Mouse (Mus musculus) kidney, postnatal 0 days (tissue): ENCODE measurements around the gene Dcx. TPM values are rescaled to one million over a fixed set of nuclear protein-coding genes. Genes with fewer than 3 reads are reported as not detected.

Source experiments
- ATAC-seq: fragments of 200-750 bp; cut with Nextera tagmentation; replicated peaks from 2 replicates; pipeline ENCODE4 v1.8.0; 2017; ENCODE audit warnings: low read depth, moderate number of reproducible peaks, moderate TSS enrichment, moderate library complexity; ENCODE audit not compliant: low FRiP score
- DNase-seq: peaks from one replicate; pipeline ENCODE4 v3.0.0-alpha.2; 2016; ENCODE audit warnings: low spot score
- H3K27ac ChIP-seq: fragments of 300-500 bp; sonication (generic); 2 replicates; pipeline ENCODE4 v1.5.1; 2014; ENCODE audit warnings: mild to moderate bottlenecking
- H3K27me3 ChIP-seq: fragments of 300-500 bp; sonication (generic); 2 replicates; pipeline ENCODE4 v1.6.1; 2014; ENCODE audit warnings: low read length, mixed read lengths; ENCODE audit not compliant: insufficient read depth
- H3K36me3 ChIP-seq: fragments of 300-500 bp; sonication (generic); 2 replicates; pipeline ENCODE4 v1.6.1; 2014; ENCODE audit warnings: low read length, mixed read lengths; ENCODE audit not compliant: insufficient read depth
- H3K4me1 ChIP-seq: fragments of 300-500 bp; sonication (generic); replicated peaks from 2 replicates; pipeline ENCODE4 v1.6.1; 2014; ENCODE audit warnings: antibody characterized with exemption, low read length, mixed read lengths; ENCODE audit not compliant: insufficient read depth
- H3K4me2 ChIP-seq: fragments of 300-500 bp; sonication (generic); 2 replicates; pipeline ENCODE4 v1.6.1; 2014; ENCODE audit warnings: mild to moderate bottlenecking, low read length, moderate library complexity, mixed read lengths
- H3K4me3 ChIP-seq: fragments of 300-500 bp; sonication (generic); replicated peaks from 2 replicates; pipeline ENCODE4 v1.5.1; 2014; ENCODE audit warnings: low read depth, low read length
- H3K9ac ChIP-seq: fragments of 300-500 bp; sonication (generic); 2 replicates; pipeline ENCODE4 v1.6.1; 2014; ENCODE audit warnings: low read depth, low read length
- H3K9me3 ChIP-seq: fragments of 300-500 bp; sonication (generic); replicated peaks from 2 replicates; pipeline ENCODE4 v1.6.1; 2016; ENCODE audit warnings: low read length, inconsistent platforms, mixed read lengths
- CTCF ChIP-seq: IDR thresholded peaks from 2 replicates; pipeline ENCODE4 v1.5.1; 2016; ENCODE audit warnings: antibody characterized with exemption, low read depth, mild to moderate bottlenecking, moderate library complexity
- WGBS: fragments of 180-500 bp; shearing (Covaris S2); extraction: QIAGEN DNeasy Blood & Tissue Kit; methylation state at CpG from one replicate; pipeline ENCODE4 v1.1.7; 2014; 5-methylcytosine and 5-hydroxymethylcytosine counted together
- polyA plus RNA-seq: library from polyadenylated mRNA; unstranded; fragments of >200 nt; fragmentation: Nextera tagmentation; extraction: Ambion mirVana; gene quantifications from 2 replicates; pipeline ENCODE4 v1.2.1, GENCODE M21; 2015

Dcx gene
- polyA plus RNA-seq, 1 experiment from 2014 or later: 2.0 TPM

DNA sequence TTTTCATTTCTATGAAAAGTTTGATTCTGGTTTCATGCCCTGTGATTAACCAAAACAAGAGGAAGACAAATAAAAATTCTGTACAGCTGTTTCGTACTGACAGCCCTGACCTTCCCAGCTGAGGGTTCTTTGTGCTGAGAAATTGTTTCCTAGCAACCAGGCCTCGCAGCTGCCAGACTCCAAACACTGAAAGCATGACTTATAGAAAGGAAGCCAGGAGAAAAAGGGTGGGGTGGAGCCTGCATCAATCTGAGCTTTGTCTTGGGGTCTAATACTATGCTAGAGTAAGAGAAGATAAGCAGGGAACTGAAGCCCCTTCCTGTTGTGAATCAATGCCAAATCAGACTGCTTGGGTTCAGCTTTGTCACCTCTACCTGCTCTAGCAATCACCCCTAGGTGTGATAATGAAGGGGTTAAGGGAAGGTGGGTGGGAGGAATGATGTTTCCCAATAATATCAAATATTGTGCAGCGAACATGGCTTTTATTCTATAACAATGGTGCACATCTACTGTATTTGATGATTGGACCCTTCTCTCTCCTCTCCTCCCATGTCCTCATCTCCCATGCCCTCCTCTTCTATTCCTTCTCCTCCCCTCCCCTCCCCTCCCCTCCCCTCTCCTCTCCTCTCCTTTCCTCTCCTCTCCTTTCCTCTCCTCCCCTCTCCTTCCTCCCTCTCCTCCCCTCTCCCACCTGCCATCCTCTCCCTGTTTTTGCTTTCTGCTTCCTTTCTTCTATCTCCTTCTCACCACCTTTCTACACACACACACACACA is 26.2 kb downstream of the Dcx start:
- no peak for TF ChIP-seq CTCF
- no peak overlapping the region for H3K27ac ChIP-seq
- no peaks in the 10 kb centered on the region for H3K36me3 ChIP-seq
- ATAC-seq (no peak), DNase-seq (peak; percentile 47)
- 49% methylated on average over 3 of the region's 3 CpGs for WGBS
- no peaks in the 10 kb centered on the region for H3K4me1 ChIP-seq
- H3K27me3 ChIP-seq: no peaks in the 10 kb centered on the region
- H3K4me2 ChIP-seq: no peak overlapping the region
- H3K4me3 ChIP-seq: no peak overlapping the region
- no peak overlapping the region for H3K9ac ChIP-seq
- H3K9me3 ChIP-seq: no peaks in the 10 kb centered on the region

DNA sequence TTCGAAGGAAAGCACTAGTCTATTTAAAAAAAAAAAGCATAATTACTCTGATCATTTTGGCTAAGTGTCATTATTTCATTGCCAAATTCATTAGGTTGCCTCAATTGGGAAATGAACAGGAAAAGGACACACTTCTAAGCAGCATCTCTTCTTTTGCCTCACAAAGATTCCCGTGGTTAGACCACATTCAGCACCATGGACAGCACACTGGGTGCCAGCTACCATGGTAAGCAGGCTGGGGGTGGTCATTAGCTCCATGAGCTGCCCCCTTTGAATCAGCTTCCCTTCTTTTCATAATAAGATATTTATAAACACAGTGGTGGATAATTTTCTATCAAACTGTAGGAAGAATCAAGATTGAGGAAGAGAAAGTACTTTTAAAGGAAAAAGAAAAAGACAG is 28.4 kb downstream of the Dcx start:
- Histone ChIP-seq H3K4me2 (no peak overlapping the region), H3K4me1 (no peaks in the 10 kb centered on the region), H3K27ac (no peak overlapping the region), H3K27me3 (no peaks in the 10 kb centered on the region), H3K9ac (no peak overlapping the region), H3K4me3 (no peak overlapping the region), H3K36me3 (no peaks in the 10 kb centered on the region), H3K9me3 (no peaks in the 10 kb centered on the region)
- no peak for ATAC-seq
- 29% methylated on average over 2 of the region's 2 CpGs for WGBS
- peak; percentile 45 for DNase-seq
- TF ChIP-seq CTCF: no peak

DNA sequence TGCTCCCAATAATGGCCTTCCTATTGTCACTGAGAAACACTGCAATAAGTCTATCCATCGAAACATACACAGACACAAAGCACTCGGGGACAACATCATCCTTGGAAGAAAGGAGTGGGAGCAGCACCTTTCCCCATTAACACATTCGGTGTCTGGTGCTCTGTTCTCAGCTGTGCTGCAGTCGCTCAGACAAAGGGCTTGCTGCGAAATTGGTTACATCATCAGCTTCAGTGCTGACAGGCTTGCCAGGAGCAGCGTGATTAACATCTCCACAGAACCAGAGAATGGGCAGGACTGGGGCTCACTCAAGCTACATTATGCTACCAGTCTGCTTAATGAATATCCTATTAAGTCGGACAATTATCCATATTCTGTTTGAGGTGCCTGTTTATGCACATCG is 30.8 kb downstream of the Dcx start:
- Histone ChIP-seq H3K4me3 (no peak overlapping the region), H3K27me3 (no peaks in the 10 kb centered on the region), H3K4me1 (no peaks in the 10 kb centered on the region), H3K27ac (no peak overlapping the region), H3K4me2 (no peak overlapping the region), H3K9me3 (no peaks in the 10 kb centered on the region), H3K36me3 (no peaks in the 10 kb centered on the region), H3K9ac (no peak overlapping the region)
- 64% methylated on average over 8 of the region's 8 CpGs for WGBS
- no peak for ATAC-seq
- DNase-seq: no peak
- no peak for TF ChIP-seq CTCF

DNA sequence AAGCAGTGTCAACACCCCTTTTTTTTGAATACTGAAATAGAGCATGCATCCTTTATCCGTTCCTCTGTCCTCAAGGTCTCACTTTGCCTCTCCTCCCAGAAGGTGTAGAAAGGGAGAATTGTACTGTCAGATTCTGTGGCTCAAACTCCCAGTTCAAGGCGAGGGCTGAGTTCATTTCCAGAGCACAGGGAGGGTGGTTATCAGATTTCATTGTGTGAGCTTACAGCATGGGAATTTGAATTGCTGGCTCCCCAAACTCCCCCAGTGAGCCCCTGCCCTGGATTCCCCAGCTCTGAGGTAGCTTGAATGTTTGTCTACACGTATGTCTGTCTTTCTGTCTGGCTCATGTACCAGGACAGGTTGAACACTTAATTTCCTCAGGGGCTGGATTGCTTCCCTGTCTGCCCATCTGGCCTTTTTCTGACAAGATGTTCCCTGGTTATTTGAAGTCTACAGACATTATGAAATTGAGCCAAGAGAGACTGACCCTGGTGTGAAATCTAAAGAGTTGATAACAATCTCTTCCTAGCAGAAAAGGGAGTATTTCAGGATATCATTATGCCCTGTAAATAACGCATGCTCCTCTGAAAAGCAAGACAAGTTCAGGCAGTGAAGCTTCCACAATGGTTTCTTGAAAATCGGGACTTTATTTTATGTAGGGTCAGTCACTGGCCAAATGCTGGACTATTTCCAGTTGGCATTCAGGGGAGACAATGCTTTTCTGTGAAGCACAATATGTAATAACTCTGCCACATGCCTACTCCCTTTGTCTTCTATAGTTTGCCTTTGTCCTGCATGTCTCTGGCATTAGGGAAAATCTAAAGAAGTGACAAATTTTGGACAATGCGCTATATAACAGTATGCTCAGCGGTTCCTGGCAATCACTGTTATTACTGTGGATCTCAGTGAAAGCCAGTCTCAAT is 35.5 kb downstream of the Dcx start:
- no peaks in the 10 kb centered on the region for H3K4me1 ChIP-seq
- H3K9ac ChIP-seq: no peak overlapping the region
- no peaks in the 10 kb centered on the region for H3K27me3 ChIP-seq
- no peak overlapping the region for H3K27ac ChIP-seq
- no peak overlapping the region for H3K4me2 ChIP-seq
- ATAC-seq: no peak; the same call in 1 of the 2 replicates
- no peaks in the 10 kb centered on the region for H3K36me3 ChIP-seq
- no peak overlapping the region for H3K4me3 ChIP-seq
- no peak for TF ChIP-seq CTCF
- H3K9me3 ChIP-seq: no peaks in the 10 kb centered on the region
- WGBS: 53% methylated on average over 7 of the region's 7 CpGs
- DNase-seq: peak; percentile 47

DNA sequence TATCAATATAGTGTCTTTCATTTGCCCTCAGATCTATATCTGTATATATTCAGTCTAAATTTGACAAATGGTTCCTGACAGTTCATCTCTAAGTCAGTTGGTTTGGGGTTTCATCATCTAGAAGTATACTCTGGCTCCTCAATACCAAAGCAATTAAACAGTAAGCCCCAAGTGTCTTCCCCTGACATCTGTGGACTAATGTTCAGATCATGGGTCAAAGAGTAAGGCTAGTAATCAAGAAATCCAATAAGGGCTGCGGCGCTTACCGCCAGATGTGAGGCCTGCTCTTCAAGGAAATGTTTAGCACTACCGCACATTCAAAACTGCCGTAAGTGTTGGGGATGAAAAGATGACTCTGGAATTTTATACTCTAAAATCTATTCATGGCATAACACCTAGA is 36.2 kb downstream of the Dcx start:
- Histone ChIP-seq H3K4me2 (no peak overlapping the region), H3K36me3 (no peaks in the 10 kb centered on the region), H3K27ac (no peak overlapping the region), H3K4me3 (no peak overlapping the region), H3K9me3 (no peaks in the 10 kb centered on the region), H3K9ac (no peak overlapping the region), H3K27me3 (no peaks in the 10 kb centered on the region), H3K4me1 (no peaks in the 10 kb centered on the region)
- DNase-seq (no peak), ATAC-seq (no peak)
- no peak for TF ChIP-seq CTCF
- 73% methylated on average over 5 of the region's 5 CpGs for WGBS

DNA sequence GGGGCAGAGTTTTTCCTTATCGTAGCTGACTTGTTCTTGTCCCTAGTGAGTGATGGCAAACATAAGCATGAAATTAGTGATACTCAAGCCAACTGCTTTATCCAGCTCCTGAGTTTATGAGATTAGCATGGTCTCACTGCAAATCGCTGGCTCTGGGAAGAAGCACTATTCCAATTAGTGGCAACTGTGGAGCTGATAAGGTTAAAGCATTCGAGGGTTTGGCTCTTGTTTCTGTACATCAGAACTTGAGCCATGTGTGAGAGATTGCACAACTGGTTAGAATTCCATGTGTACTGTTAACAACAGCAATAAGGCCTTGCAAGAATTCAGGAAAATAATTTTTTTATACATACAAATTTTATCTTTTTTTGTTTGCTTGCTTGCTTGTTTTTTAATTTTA is 39.9 kb downstream of the Dcx start:
- ATAC-seq (no peak), DNase-seq (no peak)
- Histone ChIP-seq H3K36me3 (no peaks in the 10 kb centered on the region), H3K4me2 (no peak overlapping the region), H3K27ac (no peak overlapping the region), H3K27me3 (no peaks in the 10 kb centered on the region), H3K9ac (no peak overlapping the region), H3K9me3 (no peaks in the 10 kb centered on the region), H3K4me3 (no peak overlapping the region), H3K4me1 (no peaks in the 10 kb centered on the region)
- WGBS: 60% methylated on average over 3 of the region's 3 CpGs
- no peak for TF ChIP-seq CTCF
